Mouse (Mus musculus): Measurements from ENCODE around the gene Cdk5rap1. TPM values are rescaled to one million over a fixed set of nuclear protein-coding genes. Genes with fewer than 3 reads are reported as not detected.

Gene Cdk5rap1
- total and polyA plus RNA-seq, 3 experiments: 25.8 to 43.5 (median 32.0) TPM

DNA sequence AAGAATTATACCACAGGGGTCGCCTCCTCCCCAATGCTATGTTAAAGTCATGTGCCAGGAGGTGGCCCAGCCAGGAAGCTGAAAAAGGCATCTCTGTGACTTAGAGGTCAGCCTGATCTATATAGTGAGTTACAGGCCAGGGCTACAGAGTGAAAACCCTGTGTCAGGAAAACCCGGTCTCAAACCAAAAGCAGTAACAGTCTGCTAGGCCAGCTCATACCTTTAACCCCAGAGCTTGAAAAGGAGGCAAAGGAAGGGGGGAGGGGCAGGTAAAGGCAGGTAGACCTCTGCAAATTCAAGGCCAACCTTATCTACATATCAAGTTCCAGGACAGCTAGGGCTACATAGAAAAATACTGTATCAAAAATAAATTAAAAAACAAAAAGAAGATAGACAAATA lies 33.5 kb downstream of the Cdk5rap1 start:
- no peaks in the 10 kb centered on the region for H3K27me3 ChIP-seq (replicated peaks)
- H3K9me3 ChIP-seq (replicated peaks; ENCODE audit: low read length): no peaks in the 10 kb centered on the region
- dilution Hi-C loops (cut with MboI; ENCODE audit: extremely low pct_ligation_motif_present, extremely low pct_unique_long_range_greater_than_20kb, low sequenced_read_pairs): no loop called here
- in situ Hi-C loops (cut with MboI; ENCODE audit: low pct_ligation_motif_present, low pct_unique_long_range_greater_than_20kb, low sequenced_read_pairs): no loop called here
- no peak overlapping the region for H3K4me2 ChIP-seq (ENCODE audit: insufficient read depth, low read depth, poor library complexity, severe bottlenecking)
- peaks cover 39 to 72% of the 10 kb centered on the region in 2 experiments for H3K36me3 ChIP-seq (replicated peaks in 1 of 2; ENCODE audit: control insufficient read depth in 1 of 2, insufficient read depth in 1 of 2, low read length in 1 of 2)
- H3K4me1 ChIP-seq (ENCODE audit: control insufficient read depth in 1 of 2, insufficient read depth in 2 of 2): no peaks in the 10 kb centered on the region
- no peak overlapping the region for H3K4me3 ChIP-seq (replicated peaks in 1 of 3; ENCODE audit: low read depth in 2 of 3, low read length in 2 of 3, poor library complexity in 1 of 3)
- no peaks in the 10 kb centered on the region for H3K79me2 ChIP-seq (replicated peaks; ENCODE audit: control insufficient read depth, extremely low read depth, insufficient read depth, poor library complexity, severe bottlenecking)
- TF ChIP-seq RAD21 (IDR thresholded peaks at IDR 0.05; ENCODE audit: low read depth, low read length) (no peak), PAX5 (IDR thresholded peaks at IDR 0.05; ENCODE audit: low read length) (no peak), ZKSCAN1 (IDR thresholded peaks at IDR 0.05; ENCODE audit: borderline replicate concordance, low read depth, low read length) (no peak), BHLHE40 (IDR thresholded peaks at IDR 0.05; ENCODE audit: low read depth, low read length) (no peak), EP300 (IDR thresholded peaks at IDR 0.05; ENCODE audit: low read length) (no peak), MYC (IDR thresholded peaks at IDR 0.05; ENCODE audit: low read depth, low read length) (no peak), ZMIZ1 (IDR thresholded peaks at IDR 0.05; ENCODE audit: low read depth, low read length) (no peak), E2F4 (IDR thresholded peaks at IDR 0.05; ENCODE audit: insufficient replicate concordance, low read depth, low read length) (no peak), POLR2AphosphoS2 (IDR thresholded peaks at IDR 0.05; ENCODE audit: low read depth, low read length) (no peak), GABPA (IDR thresholded peaks at IDR 0.05; ENCODE audit: insufficient replicate concordance, low read depth, low read length) (no peak), MAZ (IDR thresholded peaks at IDR 0.05; ENCODE audit: low read depth, low read length) (no peak), MAFK (IDR thresholded peaks at IDR 0.05; ENCODE audit: insufficient replicate concordance, low read length) (no peak), KAT2A (IDR thresholded peaks at IDR 0.05; ENCODE audit: insufficient replicate concordance, low read length) (no peak)
- H3K9ac ChIP-seq (ENCODE audit: insufficient read depth, low read depth): no peak overlapping the region
- H3K27ac ChIP-seq (ENCODE audit: insufficient read depth, low read depth): no peak overlapping the region
- DNase-seq (ENCODE audit: extremely low read depth): no peak

DNA sequence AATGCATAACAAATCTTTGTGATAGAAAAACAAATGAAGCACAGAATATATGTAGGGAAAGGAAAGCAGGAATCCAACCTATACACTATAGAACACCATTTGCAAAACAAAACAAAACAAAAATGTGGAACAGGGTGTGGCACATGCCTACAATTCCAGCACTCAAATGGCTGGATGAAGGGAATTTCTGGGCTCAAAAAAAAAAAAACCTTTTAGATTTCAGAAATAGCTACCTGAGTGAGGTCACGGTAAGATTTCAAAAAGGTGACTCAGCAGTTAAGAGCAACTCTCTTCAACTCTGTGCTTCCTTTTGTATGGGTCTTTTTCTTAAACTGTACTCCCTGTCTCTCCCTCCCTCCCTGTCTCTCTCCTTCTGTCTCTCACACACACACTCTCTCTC lies 34.6 kb downstream of the Cdk5rap1 start:
- Histone ChIP-seq H3K79me2 (replicated peaks; ENCODE audit: control insufficient read depth, extremely low read depth, insufficient read depth, poor library complexity, severe bottlenecking) (no peaks in the 10 kb centered on the region), H3K9me3 (replicated peaks; ENCODE audit: low read length) (no peaks in the 10 kb centered on the region), H3K4me1 (ENCODE audit: control insufficient read depth in 1 of 2, insufficient read depth in 2 of 2) (no peaks in the 10 kb centered on the region), H3K4me3 (replicated peaks in 1 of 3; ENCODE audit: low read depth in 2 of 3, low read length in 2 of 3, poor library complexity in 1 of 3) (no peak overlapping the region), H3K4me2 (ENCODE audit: insufficient read depth, low read depth, poor library complexity, severe bottlenecking) (no peak overlapping the region), H3K36me3 (replicated peaks in 1 of 2; ENCODE audit: control insufficient read depth in 1 of 2, insufficient read depth in 1 of 2, low read length in 1 of 2) (peaks cover 34 to 66% of the 10 kb centered on the region in 2 experiments), H3K9ac (ENCODE audit: insufficient read depth, low read depth) (no peak overlapping the region), H3K27ac (ENCODE audit: insufficient read depth, low read depth) (no peak overlapping the region), H3K27me3 (replicated peaks) (no peaks in the 10 kb centered on the region)
- TF ChIP-seq NELFE (IDR thresholded peaks at IDR 0.05; ENCODE audit: low read depth, low read length): no peak
- dilution Hi-C loops (cut with MboI; ENCODE audit: extremely low pct_ligation_motif_present, extremely low pct_unique_long_range_greater_than_20kb, low sequenced_read_pairs): no loop called here
- no peak for DNase-seq (ENCODE audit: extremely low read depth)
- in situ Hi-C loops (cut with MboI; ENCODE audit: low pct_ligation_motif_present, low pct_unique_long_range_greater_than_20kb, low sequenced_read_pairs): no loop called here

DNA sequence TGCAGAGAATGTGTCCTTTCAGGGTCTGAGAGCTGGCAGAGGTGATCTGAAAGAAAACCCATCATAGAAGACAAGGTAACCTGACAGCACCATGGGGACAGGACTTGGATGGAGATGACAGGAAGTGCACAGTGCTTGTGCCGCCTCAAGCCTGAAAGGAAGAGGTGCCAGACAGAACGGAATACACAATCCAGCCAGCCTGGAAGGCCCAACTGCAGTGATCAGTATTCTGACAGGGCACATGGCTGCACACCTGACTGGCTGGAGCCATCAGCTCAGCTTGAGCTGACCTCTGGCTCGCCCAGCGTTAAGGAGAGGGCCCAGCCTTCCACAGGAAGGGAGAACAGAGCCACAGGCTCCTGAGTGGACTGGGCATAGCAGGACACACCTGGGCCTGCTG lies 37.2 kb downstream of the Cdk5rap1 start:
- TF ChIP-seq HCFC1 (IDR thresholded peaks at IDR 0.05; ENCODE audit: low read depth, low read length) (no peak), GABPA (IDR thresholded peaks at IDR 0.05; ENCODE audit: insufficient replicate concordance, low read depth, low read length) (no peak), MYC (IDR thresholded peaks at IDR 0.05; ENCODE audit: low read depth, low read length) (no peak), UBTF (IDR thresholded peaks at IDR 0.05; ENCODE audit: low read depth, low read length) (no peak), CHD1 (IDR thresholded peaks at IDR 0.05; ENCODE audit: low read depth, low read length) (no peak), SMC3 (IDR thresholded peaks at IDR 0.05; ENCODE audit: low read depth, low read length) (no peak)
- H3K27ac ChIP-seq (ENCODE audit: insufficient read depth, low read depth): no peak overlapping the region
- H3K36me3 ChIP-seq (replicated peaks in 1 of 2; ENCODE audit: control insufficient read depth in 1 of 2, insufficient read depth in 1 of 2, low read length in 1 of 2): peaks cover 18 to 43% of the 10 kb centered on the region in 2 experiments
- H3K27me3 ChIP-seq (replicated peaks): no peaks in the 10 kb centered on the region
- no peak for DNase-seq (ENCODE audit: extremely low read depth)
- H3K9ac ChIP-seq (ENCODE audit: insufficient read depth, low read depth): no peak overlapping the region
- dilution Hi-C loops (cut with MboI; ENCODE audit: extremely low pct_ligation_motif_present, extremely low pct_unique_long_range_greater_than_20kb, low sequenced_read_pairs): no loop called here
- no peak overlapping the region for H3K4me3 ChIP-seq (replicated peaks in 1 of 3; ENCODE audit: low read depth in 2 of 3, low read length in 2 of 3, poor library complexity in 1 of 3)
- H3K9me3 ChIP-seq (replicated peaks; ENCODE audit: low read length): no peaks in the 10 kb centered on the region
- H3K79me2 ChIP-seq (replicated peaks; ENCODE audit: control insufficient read depth, extremely low read depth, insufficient read depth, poor library complexity, severe bottlenecking): no peaks in the 10 kb centered on the region
- no peak overlapping the region for H3K4me2 ChIP-seq (ENCODE audit: insufficient read depth, low read depth, poor library complexity, severe bottlenecking)
- no peaks in the 10 kb centered on the region for H3K4me1 ChIP-seq (ENCODE audit: control insufficient read depth in 1 of 2, insufficient read depth in 2 of 2)
- in situ Hi-C loops (cut with MboI; ENCODE audit: low pct_ligation_motif_present, low pct_unique_long_range_greater_than_20kb, low sequenced_read_pairs): no loop called here
